Mouse (Mus musculus) liver, embryonic 14.5 days (tissue): Measurements from ENCODE around the gene Plpp2. TPM values are rescaled to one million over a fixed set of nuclear protein-coding genes. Genes with fewer than 3 reads are reported as not detected.

Experiments used
- ATAC-seq: fragments of 200-750 bp; cut with Nextera tagmentation; 2 replicates; pipeline ENCODE4 v1.8.0; 2017; ENCODE audit warnings: moderate number of reproducible peaks, mild to moderate bottlenecking, moderate library complexity; ENCODE audit not compliant: insufficient read depth
- DNase-seq, 3 experiments: peaks; one replicate each; pipeline ENCODE4 v3.0.0-alpha.2; 2012 to 2013; ENCODE audit warnings: low read depth in 3 of 3, low spot score in 3 of 3
- H3K27ac ChIP-seq: fragments of 300-500 bp; sonication (generic); 2 replicates; pipeline ENCODE4 v1.5.1; 2014; ENCODE audit warnings: moderate library complexity, mild to moderate bottlenecking, control low read depth, inconsistent platforms
- H3K27me3 ChIP-seq: fragments of 300-500 bp; sonication (generic); 2 replicates; pipeline ENCODE4 v1.6.1; 2014; ENCODE audit warnings: mild to moderate bottlenecking, low read length, moderate library complexity; ENCODE audit not compliant: control insufficient read depth, insufficient read depth
- H3K36me3 ChIP-seq: fragments of 300-500 bp; sonication (generic); replicated peaks from 2 replicates; pipeline ENCODE4 v1.6.1; 2014; ENCODE audit warnings: low read depth; ENCODE audit not compliant: control insufficient read depth, insufficient read depth
- H3K4me1 ChIP-seq, 2 experiments: fragments of 200-500 bp in 1 of 2; fragments of 300-500 bp in 1 of 2; sonication (generic) in 1 of 2; replicated peaks; 2 replicates each; pipeline ENCODE4 v1.6.1; 2012 to 2014; ENCODE audit warnings: antibody characterized with exemption in 1 of 2, inconsistent platforms in 1 of 2, low read length in 1 of 2; ENCODE audit not compliant: control insufficient read depth in 2 of 2, insufficient read depth in 2 of 2
- H3K4me2 ChIP-seq: fragments of 300-500 bp; sonication (generic); 2 replicates; pipeline ENCODE4 v1.6.1; 2014; ENCODE audit warnings: low read depth, mild to moderate bottlenecking, control low read depth, moderate library complexity
- H3K4me3 ChIP-seq, 2 experiments: fragments of 200-500 bp in 1 of 2; fragments of 300-500 bp in 1 of 2; sonication (generic) in 1 of 2; 2 replicates each; pipeline ENCODE4 v1.5.1; 2012 to 2014; ENCODE audit warnings: low read depth in 2 of 2, low read length in 2 of 2, mild to moderate bottlenecking in 2 of 2, control low read depth in 1 of 2, inconsistent platforms in 1 of 2, moderate library complexity in 1 of 2; ENCODE audit not compliant: insufficient read depth in 1 of 2
- H3K9ac ChIP-seq: fragments of 300-500 bp; sonication (generic); replicated peaks from 2 replicates; pipeline ENCODE4 v1.6.1; 2014; ENCODE audit warnings: mild to moderate bottlenecking, control low read depth, moderate library complexity
- H3K9me3 ChIP-seq: fragments of 300-500 bp; sonication (generic); 2 replicates; pipeline ENCODE4 v1.6.1; 2016; ENCODE audit warnings: low read length, mixed read lengths; ENCODE audit not compliant: control insufficient read depth
- CTCF ChIP-seq: IDR thresholded peaks from 2 replicates; pipeline ENCODE4 v1.5.1; 2016; ENCODE audit warnings: antibody characterized with exemption, low read depth, control low read depth
- EP300 ChIP-seq: IDR thresholded peaks from 2 replicates; pipeline ENCODE4 v1.6.1; 2016; ENCODE audit warnings: antibody characterized with exemption, low read depth
- WGBS: fragments of 180-500 bp; shearing (Covaris S2); extraction: QIAGEN DNeasy Blood & Tissue Kit; methylation state at CpG from one replicate; pipeline ENCODE4 v1.1.7; 2014; ENCODE audit not compliant: insufficient replicate concordance; 5-methylcytosine and 5-hydroxymethylcytosine counted together
- microRNA-seq: library from miRNA; unstranded; fragments of <30 nt; microRNA quantifications from one replicate; pipeline ENCODE4, GENCODE M21; 2016
- polyA plus RNA-seq, 2 experiments: library from polyadenylated mRNA; depleted of rRNA in 1 of 2; stranded (reverse) in 1 of 2; unstranded in 1 of 2; fragments of >200 nt; fragmentation: Nextera tagmentation in 1 of 2; extraction: Ambion mirVana in 1 of 2; gene quantifications; 2 replicates each; pipeline versions ENCODE4 v1.2.1 to v1.2.3; 2012 to 2014

Gene Plpp2
- polyA plus RNA-seq, 2 experiments = 10.0 to 19.0 TPM

DNA sequence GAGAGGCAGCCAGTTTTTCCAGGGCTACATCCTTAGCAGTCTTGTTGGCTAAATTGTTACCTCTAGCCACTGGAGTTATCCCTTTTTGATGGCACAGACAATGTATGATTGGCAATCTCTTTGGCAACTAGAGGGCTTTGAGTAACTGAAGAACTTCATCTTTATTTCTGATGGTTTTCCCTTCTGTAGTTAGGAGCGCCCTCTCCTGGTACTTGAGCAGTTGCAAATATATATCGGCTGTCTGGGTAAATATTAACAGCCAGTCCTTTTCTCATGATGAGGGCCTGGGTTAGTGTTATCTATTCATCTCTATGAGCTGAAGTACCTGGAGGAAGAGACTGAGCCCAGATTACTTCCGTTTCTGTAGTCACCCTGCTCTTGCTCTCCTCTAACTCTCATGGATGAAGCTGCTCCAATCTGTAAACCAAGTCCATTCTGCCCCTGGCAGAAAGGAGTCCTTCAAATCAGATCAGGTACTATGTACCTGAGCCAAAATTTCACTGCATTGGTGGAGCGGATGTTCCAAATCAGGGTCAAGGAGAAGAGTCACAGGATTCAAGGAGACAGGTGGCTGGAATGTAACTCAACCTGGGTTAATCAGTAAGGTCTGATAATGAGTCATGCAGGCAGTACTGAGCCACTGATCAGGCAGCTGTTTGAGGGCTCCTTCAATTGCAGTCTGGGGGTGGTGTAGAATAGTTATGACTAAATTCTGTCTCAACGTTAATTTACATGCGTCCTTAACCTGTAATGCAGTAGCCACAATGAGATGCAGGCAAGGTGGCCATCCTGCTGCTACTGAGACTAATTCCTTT is 30.6 kb downstream of the Plpp2 start:
- Histone ChIP-seq H3K36me3 (no peaks in the 10 kb centered on the region), H3K9ac (no peak overlapping the region), H3K27ac (no peak overlapping the region), H3K4me3 (no peak overlapping the region), H3K4me1 (no peaks in the 10 kb centered on the region; a peak in 1 of 4 replicates), H3K4me2 (no peak overlapping the region), H3K9me3 (no peaks in the 10 kb centered on the region), H3K27me3 (no peaks in the 10 kb centered on the region)
- 43% methylated on average over 6 of the region's 6 CpGs for WGBS
- DNase-seq (no peak), ATAC-seq (no peak)
- TF ChIP-seq EP300 (no peak), CTCF (0 out of 2 replicates have a peak, but pooled peaks have one; percentile 13)

DNA sequence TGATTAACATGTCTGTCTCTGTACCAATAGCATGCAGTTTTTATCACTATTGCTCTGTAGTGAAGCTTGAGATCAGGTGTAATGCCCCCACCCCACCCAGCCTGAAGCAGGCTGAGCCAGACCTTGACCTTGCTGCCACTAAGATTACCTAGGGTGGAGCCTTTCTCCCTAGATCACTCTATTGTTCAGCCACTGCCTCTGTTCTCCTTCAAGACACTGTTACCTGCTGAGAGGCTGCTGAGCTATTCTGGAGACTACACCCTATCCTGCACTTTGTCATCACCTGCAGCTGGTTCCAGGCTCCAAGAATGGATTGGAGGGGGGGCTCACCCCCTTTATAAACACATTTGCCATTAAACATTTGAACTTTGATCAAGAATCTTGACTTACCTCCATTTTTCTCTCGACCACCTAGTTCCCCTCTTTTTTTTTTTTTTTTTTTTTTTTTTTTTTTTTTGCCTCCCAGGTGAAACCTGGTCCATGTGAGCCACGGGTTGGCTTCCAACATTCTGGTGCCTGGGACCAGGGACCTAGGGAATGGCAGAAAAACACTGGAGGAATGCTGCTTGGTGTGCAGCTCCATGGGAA is 36.8 kb downstream of the Plpp2 start:
- no peak for ATAC-seq
- H3K36me3 ChIP-seq = no peaks in the 10 kb centered on the region

DNA sequence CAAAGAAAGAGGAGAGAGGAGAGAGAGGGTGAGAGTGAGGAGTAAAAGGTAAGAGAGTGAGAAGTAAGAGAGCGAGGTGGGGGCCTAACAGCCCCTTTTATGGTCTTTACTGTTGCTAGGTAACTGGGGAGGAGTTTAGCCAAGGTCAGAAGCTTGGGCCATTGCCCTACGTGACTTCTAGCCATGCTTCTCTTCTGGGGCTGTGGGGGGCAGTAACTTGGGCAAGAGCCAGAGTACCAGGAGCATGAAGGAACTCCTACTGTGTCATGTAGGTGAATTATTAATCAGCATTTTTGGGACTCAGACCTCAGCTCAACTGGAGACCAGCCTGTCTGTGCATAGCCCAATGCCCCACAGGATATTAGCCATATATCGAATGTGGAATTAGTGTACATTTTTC is 37.7 kb downstream of the Plpp2 start:
- no peaks in the 10 kb centered on the region for H3K27me3 ChIP-seq
- H3K36me3 ChIP-seq = no peaks in the 10 kb centered on the region
- no peaks in the 10 kb centered on the region for H3K9me3 ChIP-seq
- no peak for TF ChIP-seq CTCF
- TF ChIP-seq EP300 = no peak
- no peak overlapping the region for H3K27ac ChIP-seq
- no peak for DNase-seq
- no peaks in the 10 kb centered on the region for H3K4me1 ChIP-seq
- H3K4me2 ChIP-seq = no peak overlapping the region
- WGBS = 35% methylated on average over 3 of the region's 3 CpGs
- H3K9ac ChIP-seq = no peak overlapping the region
- no peak for ATAC-seq
- no peak overlapping the region for H3K4me3 ChIP-seq

More for the DNA sequence above, 36.8 kb downstream of the Plpp2 start:
- no peak overlapping the region for H3K9ac ChIP-seq
- no peak overlapping the region for H3K27ac ChIP-seq
- H3K4me1 ChIP-seq = no peaks in the 10 kb centered on the region
- no peaks in the 10 kb centered on the region for H3K9me3 ChIP-seq
- no peak for DNase-seq
- H3K27me3 ChIP-seq = no peaks in the 10 kb centered on the region
- H3K4me2 ChIP-seq = no peak overlapping the region
- WGBS = 23% methylated on average over 2 of the region's 2 CpGs
- no peak overlapping the region for H3K4me3 ChIP-seq
- TF ChIP-seq CTCF (no peak), EP300 (no peak)

Small RNA genes within 50 kb of the gene (microRNA-seq; reads per million reads assigned to microRNA genes)
- not detected for gene Mir6909

Other genes starting within 250 kb of the Plpp2 start
- not detected in 2 replicates for gene Vmn2r82, start 177.3 kb downstream of the Plpp2 start, polyA plus RNA-seq (2012; rRNA removed)
- not detected in 2 replicates for gene Vmn2r82, start 177.3 kb downstream of the Plpp2 start, polyA plus RNA-seq (2014; fragmentation: Nextera tagmentation; extraction: Ambion mirVana)
- not detected in 2 replicates for gene Vmn2r83, start 65.1 kb downstream of the Plpp2 start, polyA plus RNA-seq (2012; rRNA removed)
- not detected in 2 replicates for gene Vmn2r83, start 65.1 kb downstream of the Plpp2 start, polyA plus RNA-seq (2014; fragmentation: Nextera tagmentation; extraction: Ambion mirVana)
- gene Mier2, start 21.4 kb upstream of the Plpp2 start, polyA plus RNA-seq (2012; rRNA removed) = 16.4 and 19.6 TPM in 2 replicates
- gene Mier2, start 21.4 kb upstream of the Plpp2 start, polyA plus RNA-seq (2014; fragmentation: Nextera tagmentation; extraction: Ambion mirVana) = 5.2 and 7.6 TPM in 2 replicates
- not detected in 2 replicates for gene Theg, start 53.5 kb upstream of the Plpp2 start, polyA plus RNA-seq (2012; rRNA removed)
- gene Theg, start 53.5 kb upstream of the Plpp2 start, polyA plus RNA-seq (2014; fragmentation: Nextera tagmentation; extraction: Ambion mirVana) = not detected in 2 replicates
- 0.01 and 0.03 TPM in 2 replicates for gene C2cd4c, start 80.2 kb upstream of the Plpp2 start, polyA plus RNA-seq (2012; rRNA removed)
- not detected in 2 replicates for gene C2cd4c, start 80.2 kb upstream of the Plpp2 start, polyA plus RNA-seq (2014; fragmentation: Nextera tagmentation; extraction: Ambion mirVana)
- 0.17 TPM in 2 replicates for gene Shc2, start 104.1 kb upstream of the Plpp2 start, polyA plus RNA-seq (2012; rRNA removed)
- gene Shc2, start 104.1 kb upstream of the Plpp2 start, polyA plus RNA-seq (2014; fragmentation: Nextera tagmentation; extraction: Ambion mirVana) = 0.05 TPM in 1 of 2 replicates, not detected in the other
- not detected in 2 replicates for gene Odf3l2, start 111.9 kb upstream of the Plpp2 start, polyA plus RNA-seq (2012; rRNA removed)
- gene Odf3l2, start 111.9 kb upstream of the Plpp2 start, polyA plus RNA-seq (2014; fragmentation: Nextera tagmentation; extraction: Ambion mirVana) = not detected in 2 replicates
- gene Madcam1, start 130.8 kb upstream of the Plpp2 start, polyA plus RNA-seq (2012; rRNA removed) = 0.05 and 0.10 TPM in 2 replicates
- 0.20 and 0.45 TPM in 2 replicates for gene Madcam1, start 130.8 kb upstream of the Plpp2 start, polyA plus RNA-seq (2014; fragmentation: Nextera tagmentation; extraction: Ambion mirVana)
- gene Tpgs1, start 135.6 kb upstream of the Plpp2 start, polyA plus RNA-seq (2012; rRNA removed) = 14.3 and 18.7 TPM in 2 replicates
- gene Tpgs1, start 135.6 kb upstream of the Plpp2 start, polyA plus RNA-seq (2014; fragmentation: Nextera tagmentation; extraction: Ambion mirVana) = 24.5 and 25.7 TPM in 2 replicates
- gene Cdc34, start 148.4 kb upstream of the Plpp2 start, polyA plus RNA-seq (2012; rRNA removed) = 106 and 127 TPM in 2 replicates
- gene Cdc34, start 148.4 kb upstream of the Plpp2 start, polyA plus RNA-seq (2014; fragmentation: Nextera tagmentation; extraction: Ambion mirVana) = 115 and 124 TPM in 2 replicates
- gene Gzmm, start 155.2 kb upstream of the Plpp2 start, polyA plus RNA-seq (2012; rRNA removed) = 0.13 TPM in 2 replicates
- not detected in 2 replicates for gene Gzmm, start 155.2 kb upstream of the Plpp2 start, polyA plus RNA-seq (2014; fragmentation: Nextera tagmentation; extraction: Ambion mirVana)
- 469 and 579 TPM in 2 replicates for gene Bsg, start 170.7 kb upstream of the Plpp2 start, polyA plus RNA-seq (2012; rRNA removed)
- gene Bsg, start 170.7 kb upstream of the Plpp2 start, polyA plus RNA-seq (2014; fragmentation: Nextera tagmentation; extraction: Ambion mirVana) = 809 and 828 TPM in 2 replicates
- gene Hcn2, start 182.8 kb upstream of the Plpp2 start, polyA plus RNA-seq (2012; rRNA removed) = 0.09 and 0.17 TPM in 2 replicates
- not detected in 2 replicates for gene Hcn2, start 182.8 kb upstream of the Plpp2 start, polyA plus RNA-seq (2014; fragmentation: Nextera tagmentation; extraction: Ambion mirVana)
- 17.4 and 17.9 TPM in 2 replicates for gene Polrmt, start 212.8 kb upstream of the Plpp2 start, polyA plus RNA-seq (2012; rRNA removed)
- 10.1 and 13.3 TPM in 2 replicates for gene Polrmt, start 212.8 kb upstream of the Plpp2 start, polyA plus RNA-seq (2014; fragmentation: Nextera tagmentation; extraction: Ambion mirVana)
- not detected in 2 replicates for gene Fgf22, start 221.3 kb upstream of the Plpp2 start, polyA plus RNA-seq (2012; rRNA removed)
- not detected in 2 replicates for gene Fgf22, start 221.3 kb upstream of the Plpp2 start, polyA plus RNA-seq (2014; fragmentation: Nextera tagmentation; extraction: Ambion mirVana)
- gene Rnf126, start 233.2 kb upstream of the Plpp2 start, polyA plus RNA-seq (2012; rRNA removed) = 46.4 and 51.3 TPM in 2 replicates
- gene Rnf126, start 233.2 kb upstream of the Plpp2 start, polyA plus RNA-seq (2014; fragmentation: Nextera tagmentation; extraction: Ambion mirVana) = 27.7 and 33.7 TPM in 2 replicates
- gene Fstl3, start 243.5 kb upstream of the Plpp2 start, polyA plus RNA-seq (2012; rRNA removed) = 0.54 and 0.56 TPM in 2 replicates
- 0.18 and 0.23 TPM in 2 replicates for gene Fstl3, start 243.5 kb upstream of the Plpp2 start, polyA plus RNA-seq (2014; fragmentation: Nextera tagmentation; extraction: Ambion mirVana)